Comparison of ENCODE assay signal across 9 mouse cellular contexts in the genomic region with DNA sequence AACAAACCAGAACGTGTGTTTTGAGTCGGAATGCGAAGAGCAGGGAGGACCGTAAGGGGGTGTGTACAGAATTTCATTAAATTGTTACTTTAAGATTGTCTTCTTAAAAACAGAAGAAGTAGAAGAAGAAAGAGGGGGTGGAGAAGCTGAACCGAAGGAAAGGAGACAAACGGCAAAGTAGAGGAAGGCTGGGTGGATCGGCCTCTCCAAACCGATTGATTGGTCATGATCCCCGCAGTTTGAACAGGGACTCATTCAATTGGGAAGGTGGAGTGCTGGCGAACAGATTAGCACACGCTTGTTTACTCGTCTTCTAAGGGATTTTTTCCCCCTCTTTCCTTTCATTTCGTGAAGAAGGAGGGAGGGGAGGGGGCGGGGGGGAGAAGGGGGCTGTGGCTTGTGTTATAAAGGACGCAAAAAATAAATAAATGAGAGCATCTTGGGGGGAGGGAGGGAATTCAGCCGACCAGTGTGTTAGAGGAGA. TPM values are rescaled to one million over a fixed set of nuclear protein-coding genes. Genes with fewer than 3 reads are reported as not detected.
A peak's percentile ranks its signal among the peaks of the same experiment; 100 is the strongest.
DNase-seq lines count a peak whose midpoint lies in the region; ATAC-seq and TF ChIP-seq lines count a peak whose summit lies in the region.
"Had no signal": no experiment of that assay in that cellular context is flagged by ENCODE, and none has a peak within 500 bp of the region (broad histone marks: within the 10 kb centered on the region; RNA-seq: fewer than 3 reads in every experiment).

A gene (plus strand): TSS at position 434 of the 484 bp plus-strand sequence.

- TF ChIP-seq CTCF in heart, adult 2 months (IDR thresholded peaks at IDR 0.05): no peak

- H3K36me3 ChIP-seq in heart, adult 2 months (ENCODE audit: control insufficient read depth, insufficient read depth, low read length): no peaks in the 10 kb centered on the region
- no peaks in the 10 kb centered on the region for H3K36me3 ChIP-seq in ES-E14 (ENCODE audit: control insufficient read depth, insufficient read depth, low read length, poor library complexity, severe bottlenecking)
- no peaks in the 10 kb centered on the region for H3K36me3 ChIP-seq in forebrain, embryonic 14.5 days (ENCODE audit: control insufficient read depth, insufficient read depth, low read length)
- no peaks in the 10 kb centered on the region for H3K36me3 ChIP-seq in liver, embryonic 16.5 days (ENCODE audit: control insufficient read depth, insufficient read depth)
- H3K36me3 ChIP-seq: G1E had no signal

- no peak for ATAC-seq in forebrain, embryonic 14.5 days
- no peak for ATAC-seq in liver, embryonic 16.5 days (ENCODE audit: low read depth)

- H3K79me2 ChIP-seq in heart, adult 2 months (replicated peaks; ENCODE audit: control insufficient read depth, insufficient read depth, low read length): no peaks in the 10 kb centered on the region

- no peaks in the 10 kb centered on the region for H3K27me3 ChIP-seq in heart, adult 2 months (ENCODE audit: control insufficient read depth, insufficient read depth, low read length)
- peaks cover 7% of the 10 kb centered on the region; the same call in 1 of the 2 replicates for H3K27me3 ChIP-seq in forebrain, embryonic 14.5 days (replicated peaks; ENCODE audit: control insufficient read depth, insufficient read depth, low read length)
- H3K27me3 ChIP-seq in liver, embryonic 16.5 days (ENCODE audit: control insufficient read depth, insufficient read depth, low read depth, low read length): peaks cover 29% of the 10 kb centered on the region

- peak within 1 kb of the TSS; percentile 50 for H3K4me3 ChIP-seq in heart, adult 2 months
- H3K4me3 ChIP-seq in ES-E14 (ENCODE audit: insufficient read depth in 1 of 2, low read depth in 1 of 2, low read length in 2 of 2, poor library complexity in 1 of 2, severe bottlenecking in 1 of 2): peak within 1 kb of the TSS; percentile 54 to 74
- H3K4me3 ChIP-seq in forebrain, embryonic 14.5 days (ENCODE audit: low read depth, low read length): peak within 1 kb of the TSS; percentile 43
- peak within 1 kb of the TSS; percentile 44 for H3K4me3 ChIP-seq in liver, embryonic 16.5 days (ENCODE audit: low read depth, low read length)

- H3K9ac ChIP-seq in heart, adult 2 months (ENCODE audit: low read depth, low read length): peak within 1 kb of the TSS; percentile 45; the same call in 1 of the 2 replicates
- 0 out of 2 replicates have a peak within 1 kb of the TSS, but pooled peaks have one; percentile 32 for H3K9ac ChIP-seq in ES-E14 (ENCODE audit: insufficient read depth, low read depth, low read length, poor library complexity, severe bottlenecking)
- peak within 1 kb of the TSS; percentile 62 for H3K9ac ChIP-seq in forebrain, embryonic 14.5 days (ENCODE audit: low read length)
- H3K9ac ChIP-seq in liver, embryonic 16.5 days (ENCODE audit: low read depth, low read length): no peak within 1 kb of the TSS

- in situ Hi-C loops in ES-E14 (cut with MboI; ENCODE audit: low sequenced_read_pairs in 2 of 2, unreplicated experiment in 2 of 2): no loop called here

- no peak for DNase-seq in heart, adult 2 months
- no peak for DNase-seq in heart, postnatal 10 days
- DNase-seq in ES-E14 (ENCODE audit: low read depth, low spot score): no peak
- DNase-seq in forebrain, embryonic 14.5 days (ENCODE audit: low spot score): peak; percentile 30
- no peak for DNase-seq in ovary, postnatal 36 days (ENCODE audit: low spot score)
- no peak for DNase-seq in urinary bladder, postnatal 36 days (ENCODE audit: low spot score in 2 of 2)
- no peak for DNase-seq in layer of hippocampus, postnatal 10 days (ENCODE audit: low spot score in 2 of 2)

- TF ChIP-seq POLR2A in heart, adult 2 months (IDR thresholded peaks at IDR 0.05; ENCODE audit: insufficient read depth, low read depth, low read length): no peak

- 2% methylated on average over 15 of the region's 16 CpGs for WGBS in heart, adult 2 months
- WGBS in forebrain, embryonic 14.5 days: under 1% methylated on average over 15 of the region's 16 CpGs
- WGBS in liver, embryonic 16.5 days (ENCODE audit: insufficient replicate concordance): under 1% methylated on average over 16 of the region's 16 CpGs

- peak within 1 kb of the TSS; percentile 86 for H3K4me2 ChIP-seq in forebrain, embryonic 14.5 days (ENCODE audit: low read length)
- H3K4me2 ChIP-seq in liver, embryonic 16.5 days (ENCODE audit: low read depth, low read length): peak within 1 kb of the TSS; percentile 57

- no peaks in the 10 kb centered on the region for H3K4me1 ChIP-seq in heart, adult 2 months (ENCODE audit: control insufficient read depth, insufficient read depth, low read length)
- no peaks in the 10 kb centered on the region for H3K4me1 ChIP-seq in ES-E14 (ENCODE audit: control insufficient read depth in 2 of 2, insufficient read depth in 2 of 2, low read length in 2 of 2, poor library complexity in 1 of 2)
- H3K4me1 ChIP-seq in forebrain, embryonic 14.5 days (ENCODE audit: control insufficient read depth, insufficient read depth, low read length): peaks cover 12% of the 10 kb centered on the region; the same call in 1 of the 2 replicates
- no peaks in the 10 kb centered on the region; the same call in 1 of the 2 replicates for H3K4me1 ChIP-seq in liver, embryonic 16.5 days (ENCODE audit: control insufficient read depth, low read depth, low read length)

- H3K27ac ChIP-seq in heart, adult 2 months: no peak within 1 kb of the TSS; the same call in 1 of the 2 replicates
- no peak within 1 kb of the TSS for H3K27ac ChIP-seq in ES-E14 (ENCODE audit: insufficient read depth, low read depth, low read length, poor library complexity, severe bottlenecking)
- H3K27ac ChIP-seq in forebrain, embryonic 14.5 days (ENCODE audit: low read depth, low read length): no peak within 1 kb of the TSS
- no peak within 1 kb of the TSS for H3K27ac ChIP-seq in liver, embryonic 16.5 days (ENCODE audit: low read length)

- no peaks in the 10 kb centered on the region for H3K9me3 ChIP-seq in ES-E14 (ENCODE audit: control insufficient read depth, insufficient read depth, low read depth, low read length)
- no peaks in the 10 kb centered on the region for H3K9me3 ChIP-seq in forebrain, embryonic 14.5 days (replicated peaks; ENCODE audit: control insufficient read depth, low read length)
- no peaks in the 10 kb centered on the region for H3K9me3 ChIP-seq in liver, embryonic 16.5 days (replicated peaks; ENCODE audit: control insufficient read depth, low read length)

- no peak for TF ChIP-seq EP300 in heart, adult 2 months (IDR thresholded peaks at IDR 0.05; ENCODE audit: insufficient read depth, low read depth, low read length)

- intact Hi-C loops in heart, adult 2 months (cut with DNase I): loop anchor here (5.0 to 10.0 kb wide), 2 partner anchors 469 to 589 kb away; no protein-coding TSS in a partner anchor
- intact Hi-C loops in heart, postnatal 10 days (cut with DNase I): loop anchor here (1.0 to 10.0 kb wide), 3 partner anchors 373 to 589 kb away; no protein-coding TSS in a partner anchor

TF ChIP-seq in ES-E14, 5 proteins besides CTCF, POLR2A, EP300 and RAD21:
- TF ChIP-seq HCFC1 (IDR thresholded peaks at IDR 0.05; ENCODE audit: borderline replicate concordance, insufficient read depth, low read length): no peak

RNA-seq across cellular contexts. Expression of the gene that starts here (rescaled TPM):
- total RNA-seq in heart, adult 2 months (2021): under 1 TPM; 0.39 to 0.41 TPM
- polyA plus RNA-seq in heart, adult 2 months (2012; rRNA removed): 0.16 and 0.20 TPM in 2 replicates
- under 1 TPM; 0.94 to 0.98 TPM for total RNA-seq in heart, postnatal 10 days (2021)
- 0.37 and 0.98 TPM in 2 replicates for total RNA-seq in ES-E14 (2012; rRNA removed)
- polyA plus RNA-seq in forebrain, embryonic 14.5 days (2014; fragmentation: Nextera tagmentation; extraction: Ambion mirVana): 0.39 and 0.47 TPM in 2 replicates
- 0.01 and 0.05 TPM in 2 replicates for polyA plus RNA-seq in liver, embryonic 16.5 days (2015; fragmentation: Nextera tagmentation; extraction: Ambion mirVana)
- 1 to 10 TPM; 1.1 to 1.3 TPM for total RNA-seq in layer of hippocampus, postnatal 10 days (2021)
- polyA plus RNA-seq: G1E had no signal

Comparison
In these comparisons a context has a peak if more than half of its experiments do, and no peak if none do; other contexts are left out.
1. Peak in DNase-seq, H3K4me3 ChIP-seq, H3K9ac ChIP-seq and H3K4me2 ChIP-seq in forebrain, embryonic 14.5 days; RNA of the gene not detected or under 1 TPM.